Mouse (Mus musculus): ENCODE results near the gene Cnot2. TPM values are rescaled to one million over a fixed set of nuclear protein-coding genes. Genes with fewer than 3 reads are reported as not detected.

The Cnot2 gene
- total and polyA plus RNA-seq, 2 experiments = 14.0 to 39.0 TPM

DNA sequence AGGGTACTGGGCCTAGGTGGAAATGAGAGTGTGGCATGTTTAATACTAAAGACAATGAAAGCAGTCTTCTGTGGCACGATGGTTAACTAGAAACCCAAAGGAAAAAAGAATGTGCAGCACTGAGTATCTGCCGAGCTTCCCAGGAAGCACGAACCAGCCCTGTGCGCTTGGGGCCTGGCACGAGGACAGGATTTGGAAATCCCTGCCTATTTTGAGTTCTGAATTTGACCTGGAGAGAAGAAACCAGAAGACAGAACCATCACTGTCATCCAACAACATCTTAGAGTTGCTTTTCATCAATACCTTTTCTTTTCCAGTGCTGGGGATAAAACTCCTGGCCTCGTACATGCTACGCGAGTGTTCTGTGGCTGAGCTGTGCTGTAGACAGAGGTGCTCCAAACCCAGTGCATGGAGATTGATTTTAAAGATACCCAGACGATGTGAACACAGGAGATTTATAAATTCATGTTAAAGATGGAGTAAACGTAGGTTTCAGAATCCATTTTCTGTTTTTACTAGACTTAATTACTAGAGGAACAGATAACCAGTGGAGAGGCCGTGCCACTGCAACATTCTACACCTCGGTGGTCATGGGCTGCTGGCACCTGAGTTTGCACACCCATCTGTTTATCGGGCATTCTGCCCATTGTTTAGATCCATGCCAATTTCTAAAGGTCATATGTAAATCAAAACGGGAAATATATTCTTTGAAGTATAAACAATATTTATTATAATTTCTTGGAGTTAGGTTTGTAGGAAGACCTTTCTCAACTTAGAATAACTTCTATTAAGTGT, 17.9 kb upstream of the Cnot2 start:
- H3K4me3 ChIP-seq (ENCODE audit: insufficient read depth, low read depth, low read length) = no peak overlapping the region
- H3K36me3 ChIP-seq (ENCODE audit: control insufficient read depth, insufficient read depth, low read length) = no peaks in the 10 kb centered on the region
- WGBS = 89% methylated on average over 14 of the region's 14 CpGs
- H3K27me3 ChIP-seq (ENCODE audit: control insufficient read depth, insufficient read depth, low read length) = no peaks in the 10 kb centered on the region
- H3K9ac ChIP-seq (ENCODE audit: low read depth, low read length) = no peak overlapping the region
- H3K4me1 ChIP-seq (ENCODE audit: control insufficient read depth, insufficient read depth, low read length) = no peaks in the 10 kb centered on the region
- TF ChIP-seq POLR2A (IDR thresholded peaks at IDR 0.05; ENCODE audit: extremely low read depth, insufficient read depth, low read length) = no peak
- TF ChIP-seq CTCF (IDR thresholded peaks at IDR 0.05; ENCODE audit: low read depth, low read length) = no peak
- H3K79me2 ChIP-seq (ENCODE audit: control insufficient read depth, insufficient read depth, low read length) = no peaks in the 10 kb centered on the region
- no peak for DNase-seq (ENCODE audit: extremely low read depth, low read depth, low spot score)
- no peak overlapping the region for H3K27ac ChIP-seq (replicated peaks; ENCODE audit: insufficient read depth, low read depth, low read length)

DNA sequence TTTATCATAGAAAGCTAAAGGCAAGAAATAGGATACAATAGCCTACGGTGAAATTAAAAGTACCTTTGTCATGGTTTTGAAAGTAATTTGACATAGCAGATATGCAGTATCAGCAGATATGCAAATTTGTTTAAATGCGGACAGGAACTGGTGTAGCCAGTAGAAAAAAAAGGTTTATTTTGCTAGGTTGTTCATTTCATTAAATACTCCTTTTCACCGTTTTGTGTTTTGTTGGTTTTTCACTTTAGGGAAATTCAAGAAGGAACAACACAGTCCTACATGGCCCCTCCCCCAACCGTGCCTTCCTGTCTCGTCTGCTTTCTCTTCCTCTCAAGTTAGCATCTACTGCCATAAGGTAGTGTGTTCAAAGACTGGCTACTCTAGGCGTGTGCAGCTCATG, 1.4 kb upstream of the Cnot2 start:
- Histone ChIP-seq H3K27me3 (ENCODE audit: control insufficient read depth, insufficient read depth, low read length) (no peaks in the 10 kb centered on the region), H3K79me2 (ENCODE audit: control insufficient read depth, insufficient read depth, low read length) (peaks cover 9% of the 10 kb centered on the region; the same call in 1 of the 2 replicates), H3K27ac (replicated peaks; ENCODE audit: insufficient read depth, low read depth, low read length) (no peak overlapping the region), H3K4me3 (ENCODE audit: insufficient read depth, low read depth, low read length) (peak overlapping the region; percentile 99; the same call in 1 of the 2 replicates), H3K36me3 (ENCODE audit: control insufficient read depth, insufficient read depth, low read length) (peaks cover 2% of the 10 kb centered on the region; the same call in 1 of the 2 replicates), H3K9ac (ENCODE audit: low read depth, low read length) (no peak overlapping the region), H3K4me1 (ENCODE audit: control insufficient read depth, insufficient read depth, low read length) (peaks cover 5% of the 10 kb centered on the region; the same call in 1 of the 2 replicates)
- DNase-seq (ENCODE audit: extremely low read depth, low read depth, low spot score) = peak; percentile 40
- TF ChIP-seq CTCF (IDR thresholded peaks at IDR 0.05; ENCODE audit: low read depth, low read length) (no peak), POLR2A (IDR thresholded peaks at IDR 0.05; ENCODE audit: extremely low read depth, insufficient read depth, low read length) (no peak)
- WGBS = 17% methylated on average over 6 of the region's 6 CpGs

DNA sequence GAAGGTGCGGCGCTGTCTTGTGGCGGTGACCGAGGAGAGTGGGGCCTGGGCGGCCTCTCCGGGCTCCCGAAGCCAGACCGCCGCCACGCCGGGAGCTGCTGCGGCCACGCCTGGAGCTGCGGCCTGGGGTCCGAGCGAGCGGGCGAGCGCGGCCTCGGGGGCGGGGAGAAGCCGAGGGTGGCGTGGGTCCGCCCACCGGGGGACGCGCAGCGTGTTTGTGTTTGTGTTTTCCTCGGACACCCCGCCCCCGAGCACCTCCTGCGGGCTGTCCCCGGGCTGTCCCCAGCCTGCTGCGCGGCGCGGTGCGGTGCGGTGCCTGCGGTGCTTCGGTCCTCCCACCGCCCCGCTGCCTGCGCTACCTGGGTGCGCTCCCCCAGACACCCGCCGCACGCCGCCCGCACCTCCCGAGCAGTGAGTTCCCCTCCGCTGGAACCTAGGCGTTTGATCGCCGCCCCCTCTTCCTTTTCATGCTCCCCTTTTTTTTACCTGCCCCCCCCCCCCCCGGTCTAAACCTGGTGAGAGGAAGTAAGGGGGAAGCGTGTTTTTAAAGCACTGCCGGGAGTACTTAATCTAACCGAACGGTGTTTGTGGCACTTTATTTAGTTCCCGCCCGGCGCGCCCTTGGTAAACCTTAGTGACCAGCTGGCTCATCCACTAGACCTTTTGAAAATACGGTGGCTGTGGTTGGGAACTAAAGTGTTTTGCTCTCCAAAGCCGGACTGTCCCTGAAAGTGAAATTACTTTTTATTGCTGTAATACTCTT, 589 bp upstream of the Cnot2 start:
- Histone ChIP-seq H3K79me2 (ENCODE audit: control insufficient read depth, insufficient read depth, low read length) (peaks cover 9% of the 10 kb centered on the region; the same call in 1 of the 2 replicates), H3K4me3 (ENCODE audit: insufficient read depth, low read depth, low read length) (peak overlapping the region; percentile 99), H3K9ac (ENCODE audit: low read depth, low read length) (peak overlapping the region; percentile 99), H3K27me3 (ENCODE audit: control insufficient read depth, insufficient read depth, low read length) (no peaks in the 10 kb centered on the region), H3K27ac (replicated peaks; ENCODE audit: insufficient read depth, low read depth, low read length) (peak overlapping the region; percentile 99), H3K36me3 (ENCODE audit: control insufficient read depth, insufficient read depth, low read length) (peaks cover 2% of the 10 kb centered on the region; the same call in 1 of the 2 replicates), H3K4me1 (ENCODE audit: control insufficient read depth, insufficient read depth, low read length) (peaks cover 5% of the 10 kb centered on the region; the same call in 1 of the 2 replicates)
- WGBS = under 1% methylated on average over 64 of the region's 67 CpGs
- peak; percentile 68 for DNase-seq (ENCODE audit: extremely low read depth, low read depth, low spot score)
- TF ChIP-seq CTCF (IDR thresholded peaks at IDR 0.05; ENCODE audit: low read depth, low read length) (no peak), POLR2A (IDR thresholded peaks at IDR 0.05; ENCODE audit: extremely low read depth, insufficient read depth, low read length) (0 out of 2 replicates have a peak, but pooled peaks have one; percentile 41)

DNA sequence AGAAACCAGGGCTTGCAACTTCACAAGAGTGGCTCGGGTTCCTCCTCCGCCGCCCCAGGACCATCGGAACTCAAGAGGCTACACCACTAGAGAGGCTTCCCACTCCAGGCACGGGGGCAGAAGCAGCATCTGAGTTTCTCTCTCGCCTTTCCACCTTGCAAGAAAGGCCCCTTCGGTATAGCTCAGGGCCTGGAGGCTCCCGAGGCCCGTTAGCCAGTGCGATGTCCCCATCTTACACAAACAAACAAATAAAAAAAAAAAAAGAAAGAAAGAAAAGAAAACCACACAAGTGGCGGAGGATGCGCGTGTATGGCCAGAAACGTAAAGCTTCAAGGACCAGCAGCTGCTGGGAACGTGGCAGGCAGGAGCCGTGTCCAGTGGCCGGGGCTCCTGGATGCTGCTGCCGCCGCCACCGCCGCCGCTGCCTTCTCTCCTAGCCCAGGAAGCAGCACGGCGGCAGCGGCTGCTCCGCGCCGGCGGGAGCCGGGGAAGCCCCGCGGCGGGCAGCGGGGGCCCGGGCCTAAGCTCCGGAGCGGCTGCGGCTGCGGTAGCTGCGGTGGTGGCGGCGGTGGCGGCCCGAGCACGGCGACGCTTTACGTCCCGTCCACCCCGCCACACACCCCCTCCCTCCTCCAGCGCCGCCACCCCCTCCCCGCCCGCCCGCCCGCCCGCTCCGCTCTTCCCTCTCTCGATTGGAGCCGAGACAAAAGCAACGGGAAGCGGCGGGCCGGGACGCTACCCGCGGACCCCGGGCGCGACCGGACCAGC, 536 bp downstream of the Cnot2 start:
- peaks cover 2% of the 10 kb centered on the region; the same call in 1 of the 2 replicates for H3K36me3 ChIP-seq (ENCODE audit: control insufficient read depth, insufficient read depth, low read length)
- peaks cover 5% of the 10 kb centered on the region; the same call in 1 of the 2 replicates for H3K4me1 ChIP-seq (ENCODE audit: control insufficient read depth, insufficient read depth, low read length)
- H3K4me3 ChIP-seq (ENCODE audit: insufficient read depth, low read depth, low read length) = peak overlapping the region; percentile 99
- peak overlapping the region; percentile 47 for H3K27ac ChIP-seq (replicated peaks; ENCODE audit: insufficient read depth, low read depth, low read length)
- no peaks in the 10 kb centered on the region for H3K27me3 ChIP-seq (ENCODE audit: control insufficient read depth, insufficient read depth, low read length)
- peaks cover 13% of the 10 kb centered on the region; the same call in 1 of the 2 replicates for H3K79me2 ChIP-seq (ENCODE audit: control insufficient read depth, insufficient read depth, low read length)
- under 1% methylated on average over 43 of the region's 71 CpGs for WGBS
- peak; percentile 29 for DNase-seq (ENCODE audit: extremely low read depth, low read depth, low spot score)
- TF ChIP-seq CTCF (IDR thresholded peaks at IDR 0.05; ENCODE audit: low read depth, low read length) (no peak), POLR2A (IDR thresholded peaks at IDR 0.05; ENCODE audit: extremely low read depth, insufficient read depth, low read length) (no peak)
- H3K9ac ChIP-seq (ENCODE audit: low read depth, low read length) = peak overlapping the region; percentile 94

GRCm38 (mm10) chr10:116579478-116579877, 1.8 kb downstream of the Cnot2 start:
- DNase-seq (ENCODE audit: extremely low read depth, low read depth, low spot score) = no peak
- no peaks in the 10 kb centered on the region for H3K27me3 ChIP-seq (ENCODE audit: control insufficient read depth, insufficient read depth, low read length)
- peaks cover 2% of the 10 kb centered on the region; the same call in 1 of the 2 replicates for H3K36me3 ChIP-seq (ENCODE audit: control insufficient read depth, insufficient read depth, low read length)
- peaks cover 5% of the 10 kb centered on the region; the same call in 1 of the 2 replicates for H3K4me1 ChIP-seq (ENCODE audit: control insufficient read depth, insufficient read depth, low read length)
- H3K4me3 ChIP-seq (ENCODE audit: insufficient read depth, low read depth, low read length) = no peak overlapping the region
- H3K9ac ChIP-seq (ENCODE audit: low read depth, low read length) = no peak overlapping the region
- TF ChIP-seq CTCF (IDR thresholded peaks at IDR 0.05; ENCODE audit: low read depth, low read length) (no peak), POLR2A (IDR thresholded peaks at IDR 0.05; ENCODE audit: extremely low read depth, insufficient read depth, low read length) (no peak)
- peaks cover 15% of the 10 kb centered on the region; the same call in 1 of the 2 replicates for H3K79me2 ChIP-seq (ENCODE audit: control insufficient read depth, insufficient read depth, low read length)
- H3K27ac ChIP-seq (replicated peaks; ENCODE audit: insufficient read depth, low read depth, low read length) = no peak overlapping the region
